Mouse (Mus musculus): ENCODE results near the gene Zfp61. TPM values are rescaled to one million over a fixed set of nuclear protein-coding genes. Genes with fewer than 3 reads are reported as not detected.
A peak's percentile ranks its signal among the peaks of the same experiment; 100 is the strongest.

The Zfp61 gene
- total and polyA plus RNA-seq, 3 experiments, result 5.0 to 21.5 (median 14.7) TPM

DNA sequence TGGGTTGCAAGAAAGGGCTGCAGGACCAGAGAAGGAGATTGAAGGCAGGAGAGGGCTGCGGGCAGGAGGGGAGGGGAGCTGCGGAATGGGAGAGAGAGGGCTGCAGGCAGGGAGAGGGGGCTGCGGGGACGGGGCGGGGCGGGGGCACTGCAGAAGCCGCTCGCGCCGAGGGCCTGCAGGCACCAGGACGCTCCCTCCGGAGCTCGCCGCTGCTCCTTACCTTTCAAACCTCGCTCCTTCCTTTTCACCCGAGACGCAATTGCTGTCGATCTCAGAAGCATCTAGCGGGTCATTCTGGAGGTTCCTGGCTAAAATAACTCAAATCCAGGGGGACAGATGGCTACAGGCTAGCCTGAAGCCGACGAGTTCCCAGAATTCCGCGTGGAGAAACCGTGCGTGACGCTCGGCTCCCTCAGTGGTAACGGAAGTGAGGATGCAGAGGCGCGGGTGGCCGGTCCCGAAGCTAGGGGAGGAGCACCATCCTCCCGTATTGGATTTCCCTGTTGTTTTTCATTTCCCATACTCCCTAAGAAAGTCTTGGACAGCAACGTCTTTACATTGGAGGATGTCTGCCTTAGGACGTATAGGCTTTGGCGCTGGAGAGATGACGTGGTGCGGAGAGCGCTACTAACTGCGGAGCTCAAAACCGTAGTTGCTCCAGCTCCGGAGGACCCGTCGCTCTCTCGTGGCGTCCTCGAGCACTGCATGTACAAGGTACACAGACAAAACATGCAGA is 1.9 kb downstream of the Zfp61 start:
- TF ChIP-seq GATA2 (IDR thresholded peaks at IDR 0.05; ENCODE audit: borderline replicate concordance, low read depth, low read length) (no peak), CTCF (IDR thresholded peaks at IDR 0.05; ENCODE audit: low read depth, low read length) (no peak), POLR2AphosphoS5 (IDR thresholded peaks at IDR 0.05; ENCODE audit: insufficient replicate concordance, low read depth, low read length) (no peak), TAL1 (conservative IDR thresholded peaks at IDR 0.05; ENCODE audit: low read depth, low read length) (no peak), GATA1 (IDR thresholded peaks at IDR 0.05; ENCODE audit: borderline replicate concordance, low read length) (no peak)
- DNase-seq (ENCODE audit: low spot score), result peak; percentile 71
- Histone ChIP-seq H3K4me1 (ENCODE audit: insufficient read depth, low read depth, low read length) (peaks cover 20% of the 10 kb centered on the region), H3K9me3 (replicated peaks) (no peaks in the 10 kb centered on the region; the same call in 1 of the 2 replicates), H3K27me3 (ENCODE audit: insufficient read depth, low read length) (no peaks in the 10 kb centered on the region), H3K4me3 (ENCODE audit: low read depth, low read length) (peak overlapping the region; percentile 81), H3K36me3 (replicated peaks) (peaks cover 59% of the 10 kb centered on the region)
- peak; percentile 77 for ATAC-seq (ENCODE audit: extremely low read depth, insufficient number of reproducible peaks, low FRiP score, poor library complexity, severe bottlenecking)

- DNase-seq (ENCODE audit: low spot score), result peak; percentile 9
- no peaks in the 10 kb centered on the region for H3K27me3 ChIP-seq (ENCODE audit: insufficient read depth, low read length)
- no peak for TF ChIP-seq POLR2AphosphoS5 (IDR thresholded peaks at IDR 0.05; ENCODE audit: insufficient replicate concordance, low read depth, low read length)
- TF ChIP-seq CTCF (IDR thresholded peaks at IDR 0.05; ENCODE audit: low read depth, low read length), result no peak
- no peak for TF ChIP-seq TAL1 (conservative IDR thresholded peaks at IDR 0.05; ENCODE audit: low read depth, low read length)
- TF ChIP-seq GATA2 (IDR thresholded peaks at IDR 0.05; ENCODE audit: borderline replicate concordance, low read depth, low read length), result no peak
- TF ChIP-seq GATA1 (IDR thresholded peaks at IDR 0.05; ENCODE audit: borderline replicate concordance, low read length), result no peak
Measured at GRCm38 (mm10) chr7:24298635-24298972, 2.4 kb downstream of the Zfp61 start.

GRCm38 (mm10) chr7:24297361-24298095 is 3.5 kb downstream of the Zfp61 start:
- no peak overlapping the region for H3K4me3 ChIP-seq (ENCODE audit: low read depth, low read length)
- peaks cover 59% of the 10 kb centered on the region for H3K36me3 ChIP-seq (replicated peaks)
- TF ChIP-seq TAL1 (conservative IDR thresholded peaks at IDR 0.05; ENCODE audit: low read depth, low read length) (no peak), CTCF (IDR thresholded peaks at IDR 0.05; ENCODE audit: low read depth, low read length) (no peak), POLR2AphosphoS5 (IDR thresholded peaks at IDR 0.05; ENCODE audit: insufficient replicate concordance, low read depth, low read length) (no peak), GATA1 (IDR thresholded peaks at IDR 0.05; ENCODE audit: borderline replicate concordance, low read length) (no peak), GATA2 (IDR thresholded peaks at IDR 0.05; ENCODE audit: borderline replicate concordance, low read depth, low read length) (no peak)
- ATAC-seq (ENCODE audit: extremely low read depth, insufficient number of reproducible peaks, low FRiP score, poor library complexity, severe bottlenecking) (no peak), DNase-seq (ENCODE audit: low spot score) (no peak)
- peaks cover 20% of the 10 kb centered on the region for H3K4me1 ChIP-seq (ENCODE audit: insufficient read depth, low read depth, low read length)
- no peaks in the 10 kb centered on the region for H3K27me3 ChIP-seq (ENCODE audit: insufficient read depth, low read length)
- H3K9me3 ChIP-seq (replicated peaks), result no peaks in the 10 kb centered on the region; the same call in 1 of the 2 replicates

More at GRCm38 (mm10) chr7:24298635-24298972, 2.4 kb downstream of the Zfp61 start:
- Histone ChIP-seq H3K9me3 (replicated peaks) (no peaks in the 10 kb centered on the region; the same call in 1 of the 2 replicates), H3K4me1 (ENCODE audit: insufficient read depth, low read depth, low read length) (peaks cover 20% of the 10 kb centered on the region), H3K4me3 (ENCODE audit: low read depth, low read length) (peak overlapping the region; percentile 81), H3K36me3 (replicated peaks) (peaks cover 63% of the 10 kb centered on the region)
- no peak for ATAC-seq (ENCODE audit: extremely low read depth, insufficient number of reproducible peaks, low FRiP score, poor library complexity, severe bottlenecking)

- ATAC-seq (ENCODE audit: extremely low read depth, insufficient number of reproducible peaks, low FRiP score, poor library complexity, severe bottlenecking) (no peak), DNase-seq (ENCODE audit: low spot score) (no peak)
- Histone ChIP-seq H3K4me3 (ENCODE audit: low read depth, low read length) (no peak overlapping the region), H3K9me3 (replicated peaks) (peaks cover 3% of the 10 kb centered on the region; the same call in 1 of the 2 replicates), H3K27me3 (ENCODE audit: insufficient read depth, low read length) (no peaks in the 10 kb centered on the region), H3K4me1 (ENCODE audit: insufficient read depth, low read depth, low read length) (peaks cover 20% of the 10 kb centered on the region), H3K36me3 (replicated peaks) (peaks cover 62% of the 10 kb centered on the region)
- TF ChIP-seq GATA1 (IDR thresholded peaks at IDR 0.05; ENCODE audit: borderline replicate concordance, low read length), result no peak
- TF ChIP-seq POLR2AphosphoS5 (IDR thresholded peaks at IDR 0.05; ENCODE audit: insufficient replicate concordance, low read depth, low read length), result no peak
- no peak for TF ChIP-seq CTCF (IDR thresholded peaks at IDR 0.05; ENCODE audit: low read depth, low read length)
- TF ChIP-seq GATA2 (IDR thresholded peaks at IDR 0.05; ENCODE audit: borderline replicate concordance, low read depth, low read length), result no peak
- no peak for TF ChIP-seq TAL1 (conservative IDR thresholded peaks at IDR 0.05; ENCODE audit: low read depth, low read length)
Measured at GRCm38 (mm10) chr7:24296386-24296785, 4.6 kb downstream of the Zfp61 start.

DNA sequence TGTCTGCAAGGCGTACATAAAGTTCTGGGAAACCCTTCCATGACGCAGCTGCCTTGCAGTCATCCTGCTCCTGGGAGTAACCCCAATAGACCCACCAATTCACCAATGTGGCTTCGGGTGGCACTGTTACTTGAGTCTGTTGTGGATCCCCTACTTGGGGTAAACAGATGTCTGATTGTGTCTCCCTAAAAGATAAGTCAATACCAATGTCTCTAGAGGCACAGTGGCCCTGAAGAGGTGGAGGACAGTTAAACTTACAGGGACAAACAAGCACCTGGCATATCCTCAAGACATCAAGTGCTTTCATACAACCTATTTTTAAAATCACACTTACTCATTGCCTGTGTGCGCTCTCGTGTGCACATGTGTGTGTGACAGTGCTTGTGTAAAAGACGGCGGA is 5.7 kb downstream of the Zfp61 start:
- no peak for ATAC-seq (ENCODE audit: extremely low read depth, insufficient number of reproducible peaks, low FRiP score, poor library complexity, severe bottlenecking)
- H3K36me3 ChIP-seq (replicated peaks), result peaks cover 70% of the 10 kb centered on the region

GRCm38 (mm10) chr7:24294763-24295162 is 6.3 kb downstream of the Zfp61 start:
- peaks cover 8% of the 10 kb centered on the region; the same call in 1 of the 2 replicates for H3K9me3 ChIP-seq (replicated peaks)
- ATAC-seq (ENCODE audit: extremely low read depth, insufficient number of reproducible peaks, low FRiP score, poor library complexity, severe bottlenecking), result no peak

More for the DNA sequence above, 5.7 kb downstream of the Zfp61 start:
- DNase-seq (ENCODE audit: low spot score), result no peak
- Histone ChIP-seq H3K9me3 (replicated peaks) (peaks cover 4% of the 10 kb centered on the region; the same call in 1 of the 2 replicates), H3K4me1 (ENCODE audit: insufficient read depth, low read depth, low read length) (peaks cover 20% of the 10 kb centered on the region), H3K27me3 (ENCODE audit: insufficient read depth, low read length) (no peaks in the 10 kb centered on the region), H3K4me3 (ENCODE audit: low read depth, low read length) (no peak overlapping the region)
- TF ChIP-seq TAL1 (conservative IDR thresholded peaks at IDR 0.05; ENCODE audit: low read depth, low read length) (no peak), GATA2 (IDR thresholded peaks at IDR 0.05; ENCODE audit: borderline replicate concordance, low read depth, low read length) (no peak), GATA1 (IDR thresholded peaks at IDR 0.05; ENCODE audit: borderline replicate concordance, low read length) (no peak), CTCF (IDR thresholded peaks at IDR 0.05; ENCODE audit: low read depth, low read length) (no peak), POLR2AphosphoS5 (IDR thresholded peaks at IDR 0.05; ENCODE audit: insufficient replicate concordance, low read depth, low read length) (no peak)

More at GRCm38 (mm10) chr7:24294763-24295162, 6.3 kb downstream of the Zfp61 start:
- DNase-seq (ENCODE audit: low spot score), result no peak
- no peak overlapping the region for H3K4me3 ChIP-seq (ENCODE audit: low read depth, low read length)
- TF ChIP-seq GATA2 (IDR thresholded peaks at IDR 0.05; ENCODE audit: borderline replicate concordance, low read depth, low read length) (no peak), CTCF (IDR thresholded peaks at IDR 0.05; ENCODE audit: low read depth, low read length) (no peak), TAL1 (conservative IDR thresholded peaks at IDR 0.05; ENCODE audit: low read depth, low read length) (no peak), POLR2AphosphoS5 (IDR thresholded peaks at IDR 0.05; ENCODE audit: insufficient replicate concordance, low read depth, low read length) (no peak), GATA1 (IDR thresholded peaks at IDR 0.05; ENCODE audit: borderline replicate concordance, low read length) (no peak)
- H3K4me1 ChIP-seq (ENCODE audit: insufficient read depth, low read depth, low read length), result peaks cover 14% of the 10 kb centered on the region
- H3K36me3 ChIP-seq (replicated peaks), result peaks cover 75% of the 10 kb centered on the region
- H3K27me3 ChIP-seq (ENCODE audit: insufficient read depth, low read length), result no peaks in the 10 kb centered on the region
